Mouse (Mus musculus): Measurements from ENCODE around the gene Ccsap. TPM values are rescaled to one million over a fixed set of nuclear protein-coding genes. Genes with fewer than 3 reads are reported as not detected.

Gene Ccsap
- polyA plus RNA-seq, 1 experiment from 2014 or later, result 7.3 TPM

- H3K4me1 ChIP-seq (replicated peaks), result peaks cover 23% of the 10 kb centered on the region
- H3K27ac ChIP-seq, result no peak overlapping the region
- WGBS, result 72% methylated on average over 10 of the region's 10 CpGs
- DNase-seq (ENCODE audit: low spot score), result no peak
- H3K36me3 ChIP-seq, result no peaks in the 10 kb centered on the region
- no peak overlapping the region for H3K4me3 ChIP-seq
- peaks cover 7% of the 10 kb centered on the region; the same call in 1 of the 2 replicates for H3K27me3 ChIP-seq (ENCODE audit: insufficient read depth, poor library complexity, severe bottlenecking)
- no peaks in the 10 kb centered on the region for H3K9me3 ChIP-seq
Measured at GRCm38 (mm10) chr8:123793900-123794299, 66.1 kb downstream of the Ccsap start.

- no peak for DNase-seq (ENCODE audit: low spot score)
- 66% methylated on average over 7 of the region's 7 CpGs for WGBS
- Histone ChIP-seq H3K36me3 (no peaks in the 10 kb centered on the region), H3K9me3 (no peaks in the 10 kb centered on the region), H3K4me3 (peak overlapping the region; percentile 14; the same call in 1 of the 2 replicates), H3K27me3 (ENCODE audit: insufficient read depth, poor library complexity, severe bottlenecking) (peaks cover 7% of the 10 kb centered on the region; the same call in 1 of the 2 replicates), H3K4me1 (replicated peaks) (peaks cover 23% of the 10 kb centered on the region), H3K27ac (peak overlapping the region; percentile 89)
Measured at GRCm38 (mm10) chr8:123791845-123792225, 68.2 kb downstream of the Ccsap start.

- Histone ChIP-seq H3K4me3 (peak overlapping the region; percentile 28), H3K4me1 (replicated peaks) (peaks cover 23% of the 10 kb centered on the region)
Measured at GRCm38 (mm10) chr8:123791101-123791844, 68.7 kb downstream of the Ccsap start.

More at GRCm38 (mm10) chr8:123791101-123791844, 68.7 kb downstream of the Ccsap start:
- peaks cover 7% of the 10 kb centered on the region; the same call in 1 of the 2 replicates for H3K27me3 ChIP-seq (ENCODE audit: insufficient read depth, poor library complexity, severe bottlenecking)
- H3K36me3 ChIP-seq, result no peaks in the 10 kb centered on the region
- H3K9me3 ChIP-seq, result no peaks in the 10 kb centered on the region
- DNase-seq (ENCODE audit: low spot score), result peak; percentile 67
- peak overlapping the region; percentile 89 for H3K27ac ChIP-seq
- WGBS, result 33% methylated on average over 16 of the region's 16 CpGs

Other genes with a start within 250 kb of the Ccsap start
- 6.7 and 7.5 TPM in 2 replicates for gene Rhou, start 206.3 kb downstream of the Ccsap start, polyA plus RNA-seq (2016; fragmentation: Nextera tagmentation; extraction: Ambion mirVana)
- 66.4 and 76.6 TPM in 2 replicates for gene Rab4a, start 54.2 kb downstream of the Ccsap start, polyA plus RNA-seq (2016; fragmentation: Nextera tagmentation; extraction: Ambion mirVana)
- gene Acta1, start 34.5 kb upstream of the Ccsap start, polyA plus RNA-seq (2016; fragmentation: Nextera tagmentation; extraction: Ambion mirVana), result 0.48 and 1.3 TPM in 2 replicates
- 44.7 and 52.4 TPM in 2 replicates for gene Nup133, start 89.1 kb upstream of the Ccsap start, polyA plus RNA-seq (2016; fragmentation: Nextera tagmentation; extraction: Ambion mirVana)
- 19.5 and 21.4 TPM in 2 replicates for gene Abcb10, start 122.9 kb upstream of the Ccsap start, polyA plus RNA-seq (2016; fragmentation: Nextera tagmentation; extraction: Ambion mirVana)
- 37.8 and 40.2 TPM in 2 replicates for gene Taf5l, start 161.2 kb upstream of the Ccsap start, polyA plus RNA-seq (2016; fragmentation: Nextera tagmentation; extraction: Ambion mirVana)
- 6.8 and 7.1 TPM in 2 replicates for gene Urb2, start 161.3 kb upstream of the Ccsap start, polyA plus RNA-seq (2016; fragmentation: Nextera tagmentation; extraction: Ambion mirVana)